Mouse (Mus musculus) fat pad, adult 2 months (tissue): Measurements from ENCODE around the gene Mef2a.

Experiments
- DNase-seq: peaks from one replicate; pipeline ENCODE4 v3.0.0-alpha.2; 2011; ENCODE audit warnings: low read depth, low spot score; ENCODE audit errors: extremely low read depth

Mef2a gene

DNA sequence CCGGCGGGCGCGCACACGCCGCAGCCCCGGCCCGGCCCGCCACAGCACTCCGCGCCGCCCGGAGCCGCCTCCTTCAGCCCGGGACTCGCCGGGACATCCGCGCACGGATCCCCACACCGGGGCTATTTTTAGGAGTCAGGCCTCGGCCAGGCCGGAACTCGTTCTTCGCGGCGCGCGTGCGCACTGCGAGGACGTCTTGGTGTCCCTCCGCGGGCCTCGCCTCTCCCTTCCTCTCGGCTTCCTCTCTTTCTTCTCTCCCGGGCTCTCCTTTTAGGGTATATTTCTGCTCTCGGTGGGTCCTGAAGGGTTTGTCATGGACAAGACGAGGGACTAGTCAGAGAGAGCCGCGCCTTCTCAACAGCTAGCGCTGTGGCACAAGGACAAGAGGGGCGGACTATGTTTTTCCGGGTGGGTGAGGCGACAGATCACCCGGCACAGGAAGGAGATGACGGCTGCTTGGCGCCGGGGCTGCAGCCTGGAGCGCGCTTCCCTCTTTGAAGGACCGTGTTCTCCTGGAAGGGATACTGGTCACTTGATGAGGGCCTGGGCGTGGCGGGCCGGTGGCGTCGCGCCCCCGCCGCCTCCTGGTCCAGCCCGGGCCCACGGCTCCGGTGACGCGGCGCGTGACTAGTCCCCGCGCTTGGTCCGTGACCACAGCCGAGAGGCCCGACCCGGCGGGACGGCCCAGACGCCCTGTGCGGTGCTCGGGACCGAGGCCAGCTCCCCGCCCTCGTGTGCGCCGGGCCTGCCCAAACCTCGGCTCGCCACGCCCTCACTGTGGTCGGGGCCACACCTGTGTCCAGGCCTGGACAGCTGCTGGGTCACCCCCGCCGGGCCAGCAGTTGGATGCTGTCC is at the start of gene Mef2a:
Gene Mef2a, minus strand, starts transcription at position 130 of the 855 bp plus-strand sequence.
- peak; percentile 37 for DNase-seq

DNA sequence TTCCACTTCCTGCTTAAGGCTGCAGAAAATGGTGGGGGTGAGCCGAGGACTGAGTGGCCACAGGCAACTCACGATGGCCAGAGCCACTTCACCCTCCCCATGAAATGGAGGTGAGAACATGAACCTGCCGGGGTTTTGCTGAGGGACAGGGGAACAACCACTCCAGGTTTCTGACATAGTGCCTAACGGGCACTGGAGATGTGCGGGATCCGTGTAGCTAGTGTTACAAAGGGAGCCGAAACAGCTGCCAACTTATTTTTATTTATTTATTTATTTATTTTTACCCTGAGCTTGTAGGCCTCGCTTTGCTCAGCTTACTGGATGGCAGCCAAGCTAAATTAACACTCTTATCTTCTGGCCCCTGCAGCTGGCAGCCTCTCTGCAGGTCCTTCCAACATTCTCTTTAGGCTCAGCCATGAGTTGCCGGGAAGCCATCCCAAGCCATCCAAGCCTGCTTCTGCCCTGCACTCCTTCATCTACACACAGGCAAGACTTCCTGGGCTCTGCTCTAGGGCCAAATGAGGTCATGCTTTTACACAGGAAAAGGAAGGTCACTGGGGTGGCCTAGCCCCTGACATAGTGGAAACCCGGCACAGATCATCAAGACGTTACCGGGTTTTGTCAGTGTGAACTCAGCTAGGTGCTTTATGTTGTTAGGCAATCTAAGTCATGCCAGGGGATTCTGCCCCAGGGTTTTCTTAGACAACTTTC is 49.0 kb upstream of the Mef2a start:
- no peak for DNase-seq

DNA sequence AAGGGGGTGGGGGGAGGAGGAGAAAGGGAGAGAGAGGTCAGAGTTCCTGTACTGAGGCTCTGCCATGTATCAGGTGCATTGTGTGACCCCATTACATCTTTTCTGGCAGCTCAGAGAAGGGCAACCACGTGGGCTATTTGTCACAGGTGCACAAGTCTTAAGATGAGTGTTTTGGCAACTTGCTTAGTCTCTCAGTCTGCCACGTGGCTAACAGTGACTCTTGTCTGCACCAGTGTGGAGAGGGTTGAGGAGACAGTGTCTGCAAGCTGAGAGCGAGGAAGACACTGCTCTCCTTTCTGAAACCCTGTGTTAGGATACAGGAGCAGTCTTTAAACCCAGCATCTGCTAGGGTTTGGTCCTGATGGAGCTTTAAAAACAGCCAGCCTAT is 48.4 kb upstream of the Mef2a start:
- DNase-seq: no peak

DNA sequence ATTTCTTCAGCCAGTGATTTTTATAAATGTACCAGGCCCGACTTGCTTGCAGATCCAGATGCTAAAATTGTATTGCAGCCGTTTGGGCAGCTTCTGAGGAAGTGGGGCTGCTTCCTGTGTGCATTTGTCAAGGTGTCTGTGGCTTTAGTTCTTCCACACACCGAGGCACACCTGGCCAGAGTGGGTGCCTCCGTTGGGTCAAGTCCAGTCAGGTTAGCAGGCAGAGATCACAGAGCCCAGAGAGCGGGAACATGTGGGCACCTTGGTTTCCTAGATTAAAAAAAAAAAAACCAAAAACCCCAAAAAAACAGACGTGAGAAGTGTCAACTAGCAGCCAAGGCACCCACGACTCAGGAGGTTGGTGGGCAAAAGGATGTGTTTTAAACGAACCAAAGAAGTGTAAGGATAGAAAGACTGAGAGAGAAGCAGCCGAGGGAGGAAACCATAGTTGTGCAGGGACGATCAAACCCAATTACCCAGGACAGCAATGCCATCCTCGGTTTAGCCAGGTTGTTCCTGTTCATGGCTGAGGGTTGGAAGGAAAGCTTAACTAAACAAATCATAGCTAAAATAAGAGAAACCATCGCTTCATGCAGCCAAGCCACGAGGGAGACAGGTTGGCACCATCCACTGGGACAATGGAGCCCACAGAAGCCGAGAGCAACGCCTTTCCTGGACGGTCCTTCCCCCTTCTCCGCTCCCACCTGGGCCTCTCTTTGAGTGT is 47.1 kb upstream of the Mef2a start:
- no peak for DNase-seq

DNA sequence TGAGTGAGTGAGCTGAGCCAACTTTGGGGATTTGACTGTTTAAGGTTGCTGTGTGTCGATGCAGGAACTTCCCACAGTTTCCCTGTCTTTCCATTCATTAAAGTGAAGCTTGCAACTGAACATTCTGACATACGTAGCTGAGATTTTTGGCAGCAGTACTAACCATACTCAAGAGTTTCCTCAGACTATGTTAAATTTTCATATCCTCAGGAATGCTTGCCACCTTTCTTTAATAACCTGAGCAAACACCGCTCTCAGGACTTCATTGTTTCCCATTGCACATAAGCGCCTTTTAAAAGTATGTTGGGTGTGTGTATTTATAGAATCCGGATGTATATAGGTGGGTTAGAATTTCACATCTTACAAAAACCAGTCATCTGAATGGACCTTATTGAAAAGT is 45.5 kb upstream of the Mef2a start:
- no peak for DNase-seq

DNA sequence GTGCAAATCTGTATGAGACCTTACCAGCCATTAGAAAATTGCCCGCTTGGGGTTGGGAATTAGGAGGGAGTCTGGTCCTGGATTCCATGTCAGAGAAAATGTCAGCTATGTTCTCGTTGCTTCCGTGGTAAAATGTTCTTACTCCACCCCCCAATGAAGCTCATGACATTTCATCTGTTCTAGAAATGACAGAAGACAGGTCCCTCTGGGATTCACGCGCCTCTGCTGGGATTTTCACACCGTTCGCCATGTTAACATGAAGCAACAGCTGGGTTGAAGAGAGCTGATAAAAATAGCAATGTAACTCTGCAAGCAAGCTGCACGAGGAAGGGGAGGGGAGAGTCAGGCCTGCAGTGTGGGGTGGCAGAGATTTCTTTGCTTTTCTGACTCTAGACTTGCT is 42.1 kb upstream of the Mef2a start:
- DNase-seq: no peak

DNA sequence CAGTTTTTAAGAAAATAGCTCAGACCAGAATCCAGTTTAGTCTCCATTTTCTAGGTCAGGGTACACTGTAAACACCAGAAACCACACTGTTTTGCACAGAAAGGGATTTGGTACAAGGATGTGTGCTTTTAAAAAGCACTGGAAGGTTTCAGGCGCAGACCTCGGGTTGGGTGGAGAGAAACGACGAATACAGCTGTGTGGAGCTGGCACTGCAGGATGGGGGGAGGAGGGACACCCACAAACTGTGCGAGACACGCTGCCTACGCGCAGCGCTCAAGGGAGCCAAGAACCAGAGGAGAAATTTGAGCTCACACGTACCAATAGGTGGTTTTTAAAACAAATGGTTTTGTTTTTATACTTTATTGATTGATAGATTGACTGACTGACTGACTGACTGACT is 40.0 kb upstream of the Mef2a start:
- DNase-seq: no peak

DNA sequence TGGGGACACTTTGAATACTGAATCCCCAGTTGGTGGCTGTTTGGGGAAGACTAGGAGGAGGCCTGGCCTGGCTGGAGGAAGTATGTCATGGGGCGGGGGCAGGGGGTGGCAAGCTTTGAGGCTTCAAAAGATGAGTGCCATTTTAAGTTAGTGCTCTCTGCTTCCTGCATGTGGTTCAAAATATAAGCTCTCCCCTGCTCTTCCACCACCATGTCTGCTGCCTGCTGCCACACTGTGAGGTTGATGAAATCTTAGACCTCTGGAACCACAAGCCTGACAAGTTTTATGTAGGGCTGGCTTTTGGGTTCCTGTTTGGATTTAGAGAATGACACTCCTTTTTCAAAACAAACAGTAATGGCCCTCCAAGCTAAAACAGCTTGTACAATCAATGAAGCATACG is 34.4 kb upstream of the Mef2a start:
- no peak for DNase-seq

DNA sequence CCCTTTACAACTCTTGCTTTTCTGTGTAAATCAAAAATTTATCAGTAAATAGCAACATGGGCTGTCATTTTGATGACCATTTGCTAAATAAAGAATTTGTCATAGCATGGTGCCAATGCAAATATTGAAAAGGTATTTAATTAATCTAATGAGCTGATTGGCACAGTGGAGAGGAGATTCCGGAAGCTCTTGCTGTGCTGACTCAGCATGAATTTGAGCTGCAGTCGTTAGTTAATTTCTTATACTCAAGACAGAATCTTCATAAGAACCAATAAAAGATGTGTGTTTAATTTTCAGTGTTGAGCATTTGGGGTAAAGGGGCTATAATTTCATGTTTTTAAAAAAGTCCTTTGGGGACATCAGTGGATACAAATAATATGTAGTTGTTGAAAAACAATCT is 31.5 kb upstream of the Mef2a start:
- DNase-seq: no peak

DNA sequence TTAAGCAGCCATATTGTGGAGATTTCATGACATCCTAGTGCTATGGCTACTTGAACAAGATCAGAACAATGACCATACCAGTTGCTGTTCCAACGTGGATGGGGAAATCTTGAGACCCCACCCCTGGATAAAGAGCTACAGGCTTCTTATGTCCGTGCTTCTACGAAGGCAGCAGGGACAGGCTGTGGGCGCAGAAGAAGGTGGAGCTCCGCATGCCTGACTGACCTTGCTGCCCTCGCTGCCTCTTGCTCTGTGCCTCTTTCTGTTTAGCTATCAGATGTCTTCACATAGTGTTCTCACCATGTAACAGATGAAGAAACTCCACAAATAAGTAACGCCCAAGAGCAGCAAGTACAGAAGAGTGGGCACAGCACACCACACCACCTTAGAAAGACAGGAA is 29.7 kb upstream of the Mef2a start:
- no peak for DNase-seq

DNA sequence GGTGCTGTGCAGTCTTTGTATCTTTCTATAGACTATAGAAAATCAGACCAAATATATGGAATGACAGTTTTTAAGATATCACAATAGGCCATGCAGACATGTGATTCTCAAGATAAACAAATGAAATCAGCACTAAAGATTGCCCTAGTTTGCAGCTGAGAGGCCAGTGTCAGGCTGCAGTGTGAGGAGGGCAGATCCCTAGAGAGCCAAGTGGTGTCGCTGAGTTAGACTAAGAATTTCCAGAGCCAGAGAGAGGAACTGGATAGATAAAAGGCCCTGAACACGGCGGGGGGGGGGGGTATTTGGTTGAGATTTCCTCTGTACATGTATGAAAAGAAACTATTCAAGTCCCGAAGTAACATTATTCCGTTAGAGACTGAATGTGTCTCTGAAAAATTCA is 28.7 kb upstream of the Mef2a start:
- no peak for DNase-seq

DNA sequence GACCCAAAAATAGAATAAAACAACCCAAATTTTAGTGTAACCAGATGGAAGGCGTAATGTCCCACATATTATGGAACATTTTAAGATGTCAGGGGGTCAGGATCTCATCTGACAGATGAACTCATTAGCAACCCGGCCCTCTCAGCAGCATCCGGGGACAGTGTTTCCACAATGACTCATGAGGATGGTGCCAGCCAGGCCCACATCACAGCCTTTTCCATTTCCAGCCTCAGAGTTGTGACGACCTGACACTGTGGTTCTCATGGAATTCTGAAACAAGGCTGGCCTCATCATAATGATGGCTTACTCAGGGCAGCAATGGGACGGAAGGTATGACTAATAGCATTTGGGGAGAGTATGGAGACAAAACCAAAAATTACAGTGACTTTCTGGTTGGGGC is 18.1 kb upstream of the Mef2a start:
- DNase-seq: no peak

DNA sequence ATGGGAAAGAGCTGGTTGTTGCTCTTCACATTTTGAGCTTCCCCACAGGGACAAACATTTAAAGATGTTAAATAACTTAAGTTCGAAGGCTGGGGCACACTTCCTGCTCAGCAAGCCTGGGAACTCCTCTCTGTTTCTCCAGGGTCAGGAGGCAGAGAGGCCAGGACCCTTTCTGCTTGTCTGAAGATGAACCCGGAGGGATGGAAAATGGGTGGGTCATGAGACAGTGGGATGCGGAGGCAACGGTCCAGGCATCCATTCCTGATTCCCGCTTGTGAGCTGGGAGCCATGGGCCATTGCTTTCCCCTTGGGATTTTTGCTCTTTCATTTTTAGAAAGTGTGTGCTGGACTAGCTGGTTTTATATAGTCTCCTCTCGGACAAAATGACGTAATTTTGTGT is 17.4 kb upstream of the Mef2a start:
- DNase-seq: no peak

DNA sequence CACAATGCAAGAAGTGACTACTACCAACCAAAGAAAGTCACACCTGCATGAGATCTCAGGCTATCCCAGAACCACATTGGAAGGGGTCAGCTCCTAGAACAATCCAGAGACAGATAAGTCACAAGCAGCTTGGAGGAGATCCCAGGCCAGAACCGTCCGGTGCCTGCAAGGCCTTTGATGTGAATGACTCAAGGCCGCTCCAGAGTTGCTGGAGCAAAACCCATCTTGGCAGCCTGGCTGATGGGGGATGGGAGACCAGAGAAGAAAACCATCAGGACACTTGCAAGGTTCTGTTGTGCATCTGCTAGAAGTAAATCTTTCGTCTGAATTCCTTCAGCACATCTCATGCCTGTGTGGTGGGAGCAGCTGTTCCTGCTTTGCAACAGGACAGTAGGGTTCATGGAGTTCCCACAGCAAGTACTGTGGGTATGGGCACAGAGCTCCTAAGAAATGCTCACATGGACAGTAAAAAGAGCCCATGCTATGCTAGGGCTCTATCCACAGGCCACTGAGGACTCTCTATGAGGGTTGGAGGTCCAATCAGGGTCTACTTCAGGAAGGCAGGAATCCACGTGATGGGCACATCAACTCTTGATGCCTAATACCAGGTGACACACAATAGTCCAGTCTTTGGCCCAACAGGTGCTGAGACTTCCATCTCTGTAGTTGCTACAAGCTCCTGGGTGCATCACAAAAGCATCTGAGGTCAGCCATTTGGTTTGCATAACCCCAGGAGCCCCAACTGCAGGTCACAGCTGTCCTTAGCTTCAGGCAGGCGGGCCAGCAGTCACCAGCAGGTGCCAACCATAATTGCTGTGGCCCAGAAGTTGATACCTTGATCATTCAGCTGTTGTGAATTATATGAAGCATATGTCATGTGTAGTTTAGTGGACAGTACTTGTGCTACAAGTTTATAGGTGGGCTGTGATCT is 12.5 kb upstream of the Mef2a start:
- DNase-seq: no peak

DNA sequence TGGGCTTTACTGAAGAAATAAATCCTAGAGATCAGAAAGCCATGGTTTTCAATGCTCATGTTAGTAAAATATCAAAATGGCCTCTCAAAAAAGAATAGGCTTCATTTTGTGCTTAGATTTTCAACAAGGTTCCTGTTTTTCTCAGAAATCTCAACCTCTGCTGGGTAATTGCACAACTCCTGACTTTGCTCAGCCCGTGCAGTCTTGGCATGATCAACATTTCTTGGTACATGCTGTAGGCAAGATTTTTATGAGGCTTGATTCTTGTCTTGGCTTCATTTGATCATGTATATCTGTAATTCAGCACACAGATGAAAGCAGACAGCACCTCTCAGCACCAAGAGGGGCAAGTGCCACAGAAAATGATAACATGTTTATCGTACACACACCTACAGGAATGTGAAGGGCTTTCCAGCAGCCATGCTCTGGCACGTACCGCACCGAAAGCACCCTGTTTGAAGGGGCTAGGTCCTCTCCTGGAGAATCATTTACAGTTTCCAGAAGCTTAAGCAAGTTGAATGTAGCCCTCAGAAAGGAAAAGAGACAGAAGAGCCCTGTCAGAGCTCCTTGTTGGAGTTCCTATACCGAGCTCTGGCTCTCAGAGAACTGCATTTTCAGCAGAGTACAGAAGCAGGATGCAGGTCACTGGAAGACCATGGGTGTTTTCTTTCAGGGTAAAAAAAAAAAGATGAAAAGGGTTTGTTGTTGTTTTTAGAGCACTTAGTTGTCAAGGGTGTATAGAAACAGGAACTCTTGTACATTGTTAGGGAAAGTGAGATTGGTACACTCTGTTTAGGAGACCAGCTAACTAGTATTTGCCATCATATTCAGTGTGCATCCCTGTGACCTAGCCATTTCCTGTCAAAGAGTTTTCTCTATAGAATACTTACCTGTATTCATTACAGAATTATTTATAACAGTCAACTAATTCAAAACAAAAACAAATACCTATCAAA is 7.8 kb upstream of the Mef2a start:
- DNase-seq: peak; percentile 64

DNA sequence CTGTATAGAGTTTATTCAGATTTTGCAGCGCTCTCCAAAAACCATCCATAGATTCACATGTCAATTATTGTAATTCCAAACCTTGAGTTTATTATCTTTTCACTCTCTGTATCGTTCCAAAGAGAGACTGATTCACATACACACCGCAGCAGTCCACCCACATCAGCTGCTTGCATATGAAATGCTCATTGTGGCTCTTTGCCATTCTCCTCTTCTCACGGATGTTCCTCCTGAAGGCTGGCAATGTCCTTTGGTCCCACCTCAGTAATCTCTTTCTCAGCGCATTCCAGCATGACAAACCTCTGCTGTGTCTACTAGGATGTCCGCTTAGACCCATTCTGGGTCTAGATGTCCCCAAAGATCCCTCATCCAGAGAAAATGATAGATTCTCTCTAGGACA is 4.1 kb upstream of the Mef2a start:
- no peak for DNase-seq

DNA sequence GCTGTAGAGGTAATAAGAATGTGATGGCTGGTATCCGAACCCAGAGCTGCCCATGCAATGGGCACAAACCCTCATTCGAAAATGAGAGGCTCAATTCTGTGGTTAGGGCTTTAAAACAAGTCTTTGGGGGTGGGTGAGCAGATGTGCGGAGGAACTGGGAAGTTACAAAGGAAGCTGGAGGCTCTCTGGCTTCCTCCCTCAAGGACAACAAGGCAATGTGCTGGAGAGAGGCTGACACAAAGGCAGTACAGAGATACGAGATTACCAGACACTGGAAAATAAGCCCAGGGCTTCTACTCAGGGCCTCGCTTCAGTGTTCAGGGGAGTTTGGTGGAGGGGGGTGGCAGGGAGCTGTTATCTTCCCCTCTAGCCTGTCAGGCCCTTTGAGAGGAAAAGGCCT is 1.3 kb upstream of the Mef2a start:
- no peak for DNase-seq

DNA sequence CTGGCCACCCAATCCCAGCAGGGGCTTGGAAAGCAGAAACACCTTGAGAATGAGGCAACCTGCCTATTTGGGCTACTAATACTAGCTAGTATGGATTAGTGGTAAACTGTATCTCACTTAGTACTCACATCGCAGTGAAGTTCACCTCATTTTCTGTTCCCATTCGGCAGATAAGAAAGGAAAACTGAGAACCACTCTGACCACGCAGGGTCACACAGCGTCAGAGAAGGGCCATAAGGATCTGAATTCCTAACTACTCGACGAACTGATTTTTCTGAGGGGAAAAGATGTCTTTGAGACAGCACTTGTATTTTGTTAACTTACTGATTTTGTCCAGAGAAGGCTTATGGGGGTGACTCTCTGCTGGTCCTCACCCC is 914 bp upstream of the Mef2a start:
- DNase-seq: no peak

DNA sequence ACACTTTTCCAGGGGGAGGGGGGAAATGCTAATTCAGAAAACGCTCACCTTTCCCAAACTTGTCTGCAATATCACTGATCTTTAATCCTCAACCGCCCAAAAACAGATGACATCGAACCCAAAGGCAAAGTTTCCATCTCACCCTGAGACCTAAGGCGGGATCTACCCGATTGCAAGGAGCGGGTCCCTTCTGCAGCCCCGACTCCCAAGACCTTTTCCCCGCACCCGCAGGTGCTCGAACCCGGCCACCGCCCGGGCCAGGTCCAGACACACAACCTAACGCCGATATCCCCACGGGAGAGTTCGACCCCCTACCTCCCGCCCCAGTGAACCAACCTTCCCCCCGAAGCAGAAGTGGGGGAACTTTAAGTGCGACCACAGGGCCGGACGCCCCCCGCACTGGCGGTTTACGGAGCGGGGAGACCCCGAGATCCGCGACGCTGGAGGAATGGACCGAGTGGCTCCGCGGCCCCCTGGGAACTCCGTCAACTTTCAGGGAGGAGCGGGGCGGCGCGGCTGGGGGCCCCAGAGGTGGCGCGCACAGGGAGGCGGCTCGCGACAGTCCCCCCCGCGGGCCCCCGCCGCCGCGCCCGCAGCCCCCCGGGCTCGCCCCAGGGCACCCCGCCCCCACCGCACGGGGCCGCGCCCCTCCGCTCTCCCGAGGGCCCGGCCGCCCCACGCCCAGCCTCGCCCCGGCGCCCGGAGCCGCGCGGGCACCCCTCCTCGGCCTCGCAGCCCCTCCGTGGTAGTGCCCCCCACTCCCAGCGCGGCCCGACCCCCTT is 576 bp downstream of the Mef2a start:
- no peak for DNase-seq
